Mouse (Mus musculus): Measurements from ENCODE around the gene Dennd2a.

The Dennd2a gene

DNA sequence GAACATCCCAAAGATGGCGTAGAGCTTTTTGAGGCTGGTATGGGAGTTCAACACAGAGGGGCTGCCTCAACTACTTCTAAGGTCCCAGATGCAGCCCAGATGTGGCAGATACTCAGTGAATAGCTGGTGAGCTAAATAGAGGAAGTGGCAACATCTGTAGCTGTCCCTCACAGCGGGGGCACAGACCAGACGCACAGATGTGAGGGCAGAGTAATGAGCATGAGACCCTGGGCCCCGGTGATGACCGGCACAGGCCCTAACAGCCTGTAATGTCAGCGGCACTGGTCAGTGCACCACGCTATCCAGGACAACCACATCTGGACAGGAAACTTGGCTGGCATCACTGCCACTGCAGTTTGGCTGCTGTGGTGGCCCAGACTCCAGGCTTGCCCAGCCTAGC, 54.2 kb downstream of the Dennd2a start:
- no peak for DNase-seq

- peak; percentile 30 for DNase-seq
Observed at GRCm38 (mm10) chr6:39497165-39497564, 60.5 kb downstream of the Dennd2a start.

DNA sequence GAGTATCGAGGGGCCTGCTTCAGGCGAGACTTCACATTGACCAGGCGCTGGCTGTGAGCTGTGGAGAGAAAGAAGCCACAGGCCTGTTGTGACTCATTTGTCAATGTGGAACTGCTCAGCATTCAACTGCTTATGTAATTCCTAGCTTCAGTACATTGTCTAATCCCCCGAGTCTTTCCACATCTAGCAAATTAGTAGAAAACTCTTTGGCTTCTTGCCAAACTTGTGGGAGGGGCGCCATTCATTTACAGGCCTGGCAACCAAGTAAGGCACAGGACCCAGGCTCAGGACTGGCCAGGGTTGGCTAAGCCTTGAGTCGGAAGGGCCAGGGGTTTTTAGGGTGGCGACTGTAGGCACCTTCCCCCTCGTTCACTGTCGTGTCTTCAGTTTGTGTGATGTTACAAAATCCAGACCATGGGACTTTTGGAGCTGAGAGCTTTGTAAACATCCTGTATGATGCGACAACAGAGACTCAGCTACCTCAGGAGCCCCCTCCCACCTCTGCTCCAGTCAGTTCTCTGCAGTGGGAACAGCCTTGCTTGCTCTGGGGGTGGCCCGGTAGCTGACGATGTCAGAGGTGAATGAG, 64.4 kb downstream of the Dennd2a start:
- peak; percentile 78 for DNase-seq

DNA sequence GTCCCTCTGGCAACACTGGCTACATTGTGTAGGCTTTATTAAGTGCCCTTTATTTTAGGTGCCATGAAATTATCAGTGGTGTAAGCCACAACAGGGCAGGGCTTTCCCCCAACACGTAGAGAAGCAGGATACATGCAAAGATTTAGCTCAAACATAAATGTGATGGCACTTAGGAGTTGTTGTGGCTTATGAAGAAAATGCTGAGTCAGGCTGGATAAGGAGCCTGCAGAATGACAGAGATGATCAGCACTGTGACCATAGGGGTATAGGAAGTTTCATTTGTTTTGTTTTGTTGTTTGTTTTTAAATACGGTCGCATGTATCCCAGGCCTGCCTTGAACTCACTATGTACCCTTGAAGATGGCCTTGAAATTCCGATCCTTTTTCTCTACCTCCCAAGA, 65.5 kb downstream of the Dennd2a start:
- no peak for DNase-seq

DNA sequence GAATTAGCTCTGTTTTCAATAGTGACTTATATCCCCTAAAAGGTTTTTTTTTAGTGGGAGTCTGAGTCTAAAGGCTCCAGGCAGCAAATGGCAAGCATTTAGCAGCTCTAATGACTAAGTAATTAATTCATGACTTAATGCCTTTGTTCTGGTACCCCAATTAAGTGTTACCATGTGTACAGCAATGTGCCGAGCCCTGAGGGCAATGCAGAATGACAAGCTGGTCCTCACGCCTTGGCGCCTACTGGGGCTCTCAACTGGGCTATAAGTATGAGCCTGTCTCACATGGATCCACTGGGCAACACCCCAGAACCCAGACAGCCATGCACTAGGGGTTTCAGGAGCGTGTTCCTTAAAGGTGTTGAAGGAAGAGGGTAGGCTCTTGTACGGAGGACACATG, 66.5 kb downstream of the Dennd2a start:
- DNase-seq: no peak

GRCm38 (mm10) chr6:39488292-39488691, 69.4 kb downstream of the Dennd2a start:
- DNase-seq: peak; percentile 71

- DNase-seq: no peak
Observed at GRCm38 (mm10) chr6:39483656-39484055, 74.0 kb downstream of the Dennd2a start.

DNA sequence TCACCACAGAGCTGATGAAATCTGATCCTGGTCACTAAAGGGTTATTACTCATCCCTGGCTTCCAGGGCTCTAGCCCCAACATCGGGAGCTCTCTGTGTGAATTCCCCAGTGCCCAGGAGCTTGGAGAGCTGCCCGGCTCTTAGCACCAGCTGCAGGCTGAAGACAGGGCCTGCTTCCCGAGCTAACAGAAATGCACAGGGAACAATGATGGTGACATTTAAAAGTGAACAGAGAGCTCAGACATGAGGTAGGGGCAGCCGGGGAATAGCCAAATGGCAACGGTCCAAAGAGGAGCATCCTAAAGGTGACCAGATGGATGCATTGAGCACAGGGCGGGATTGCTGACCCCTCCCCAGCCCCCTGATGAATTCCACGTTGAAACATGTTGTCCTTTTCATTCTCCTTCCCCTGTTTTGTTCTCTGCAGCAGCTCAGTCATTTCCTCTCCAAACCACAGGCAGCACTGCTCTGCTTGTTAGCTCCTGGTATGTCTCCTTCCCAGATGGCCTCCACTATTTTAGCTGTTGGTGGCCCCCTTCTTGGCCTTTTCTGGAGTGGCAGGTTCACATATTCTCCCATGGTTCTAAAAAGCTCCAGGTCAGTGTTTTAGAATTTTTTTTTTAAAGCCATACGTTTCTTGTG, 79.0 kb downstream of the Dennd2a start:
- DNase-seq: peak; percentile 57

DNA sequence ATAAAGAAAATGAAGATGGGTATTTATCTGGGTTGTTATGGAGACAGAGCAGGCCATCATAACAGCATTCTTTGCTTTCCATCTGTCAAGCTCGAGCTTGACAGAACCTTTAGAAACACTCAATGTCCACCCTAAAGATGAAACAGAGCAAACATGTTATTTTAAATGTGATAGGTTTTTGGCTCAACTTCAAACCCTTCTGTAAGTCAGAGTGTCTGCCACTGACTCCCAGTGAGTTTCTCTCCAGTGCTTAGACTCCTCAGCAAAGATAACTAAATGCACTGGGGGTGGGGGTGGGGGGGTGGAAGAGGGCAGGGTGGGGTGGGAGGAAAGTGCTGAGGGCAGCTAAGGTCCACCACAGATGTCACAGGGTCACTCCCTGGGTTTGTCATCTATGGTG, 81.0 kb downstream of the Dennd2a start:
- no peak for DNase-seq

DNA sequence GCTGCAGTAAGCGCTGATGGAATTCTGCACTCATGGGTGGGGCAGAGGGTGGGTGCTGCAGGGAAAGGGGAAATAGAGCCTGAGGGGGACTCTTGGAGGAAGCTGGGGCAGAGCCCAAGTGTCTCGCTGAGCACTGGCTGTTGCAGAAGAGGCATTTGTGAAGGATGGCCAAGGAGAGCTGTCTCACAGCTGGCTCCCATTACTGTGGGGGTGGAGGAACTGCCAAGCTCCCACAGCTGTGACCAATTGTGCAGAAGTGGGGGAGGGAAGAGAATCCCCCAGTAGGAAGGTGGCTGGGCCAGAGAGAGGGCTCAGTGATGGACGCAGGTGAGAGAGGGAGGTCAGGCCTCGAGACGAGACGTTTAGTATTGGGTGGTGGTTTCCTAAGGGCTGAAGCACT, 83.2 kb downstream of the Dennd2a start:
- no peak for DNase-seq

- no peak for DNase-seq
Observed at GRCm38 (mm10) chr6:39472837-39473236, 84.8 kb downstream of the Dennd2a start.

DNA sequence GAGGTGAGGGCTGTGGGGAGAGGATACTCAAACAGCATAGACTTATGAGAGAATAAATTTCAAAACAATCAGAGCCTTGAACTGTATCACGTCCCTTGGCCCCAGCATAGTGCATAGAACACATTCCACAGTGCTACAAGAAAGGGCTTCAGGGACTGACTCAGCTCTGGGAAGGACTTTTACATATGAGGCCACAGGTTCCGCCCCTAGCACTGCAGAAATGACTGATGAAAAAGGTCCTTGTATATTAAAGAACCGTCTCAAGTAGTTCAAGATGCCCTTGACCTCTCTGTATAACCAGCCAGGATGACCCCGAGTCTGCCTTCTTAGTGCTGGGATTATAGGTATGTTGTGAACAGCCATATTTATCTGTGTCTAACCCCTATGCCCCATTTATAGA, 85.4 kb downstream of the Dennd2a start:
- DNase-seq: no peak

- peak; percentile 89 for DNase-seq
Observed at GRCm38 (mm10) chr6:39470076-39470475, 87.6 kb downstream of the Dennd2a start.

DNA sequence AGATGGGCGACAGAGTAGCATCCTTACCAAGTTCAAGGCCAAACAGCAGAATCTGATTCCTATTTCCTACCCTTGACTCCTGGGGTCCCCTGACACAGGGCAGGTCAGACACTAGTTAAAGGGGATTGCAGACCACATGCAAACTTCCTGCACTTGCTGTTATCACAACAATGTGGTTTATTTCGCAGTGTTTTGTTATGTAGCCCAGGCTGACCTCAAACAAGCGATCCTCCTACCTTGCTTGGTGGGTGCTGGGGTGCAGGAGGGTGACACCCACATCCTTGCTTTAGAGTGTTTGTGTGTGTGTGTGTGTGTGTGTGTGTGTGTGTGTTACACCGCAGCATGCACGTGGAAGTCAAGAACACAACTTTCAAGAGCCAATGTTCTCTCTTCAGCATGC, 88.2 kb downstream of the Dennd2a start:
- no peak for DNase-seq

GRCm38 (mm10) chr6:39462621-39463538, 94.8 kb downstream of the Dennd2a start:
- DNase-seq: peak; percentile 87

DNA sequence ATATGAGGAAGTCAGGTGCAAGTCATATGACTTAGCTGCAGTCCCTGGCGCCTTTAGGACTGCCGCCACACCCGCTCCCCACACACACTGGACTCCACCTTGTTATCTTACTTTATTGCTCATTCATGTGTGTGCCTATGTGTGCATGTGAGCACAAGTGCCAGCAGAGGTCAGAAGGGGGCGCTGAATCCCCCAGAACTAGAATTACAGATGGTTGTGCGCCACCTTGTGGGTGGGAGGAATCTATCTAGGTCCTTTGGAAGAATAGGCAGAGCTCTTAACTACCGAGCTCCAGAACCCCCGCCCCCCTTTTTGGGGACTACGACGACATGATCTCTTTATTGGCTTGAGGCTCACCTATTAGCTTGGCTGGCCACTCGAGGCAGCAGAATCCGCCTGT, 97.6 kb downstream of the Dennd2a start:
- no peak for DNase-seq

DNA sequence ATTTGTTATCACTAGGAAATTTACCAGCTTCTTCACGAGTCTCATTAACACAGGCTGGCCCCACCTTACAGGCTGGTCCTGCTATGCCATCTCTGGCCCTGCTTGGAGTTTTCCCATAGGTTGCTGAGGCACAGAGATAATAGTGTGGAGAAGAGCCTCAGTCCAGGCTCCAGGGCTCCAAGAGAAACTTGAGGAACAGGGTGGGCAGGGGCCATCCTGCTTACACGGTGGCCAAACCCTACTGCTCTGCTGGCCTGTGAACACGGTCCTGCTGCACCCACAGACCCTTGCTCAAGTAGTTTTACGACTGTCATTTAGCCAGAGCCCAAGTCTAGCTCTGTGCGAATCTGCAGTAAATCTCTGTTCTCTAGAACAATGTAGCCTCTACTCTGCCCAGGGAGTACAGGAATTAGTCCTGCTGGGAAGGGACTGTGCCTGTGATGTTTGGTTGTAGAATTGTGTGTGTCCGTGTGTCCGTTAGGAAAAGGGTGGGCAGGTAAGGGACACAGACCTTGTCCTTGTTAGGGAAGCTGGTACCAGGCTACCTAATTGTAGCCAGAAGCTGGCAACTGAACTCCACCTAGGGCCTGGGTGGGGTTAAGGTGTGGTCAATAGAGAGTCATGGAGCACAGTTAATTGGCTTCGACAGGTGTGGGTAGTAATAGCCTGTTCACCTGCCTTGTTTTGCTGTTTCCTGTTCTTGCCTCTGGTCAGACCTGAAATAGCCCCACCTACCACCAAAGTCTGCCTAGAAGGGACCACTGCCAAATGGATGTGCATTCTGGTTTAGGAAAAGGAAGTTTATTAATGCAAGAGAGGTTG, 102.1 kb downstream of the Dennd2a start:
- DNase-seq: no peak

GRCm38 (mm10) chr6:39454616-39455015, 103.1 kb downstream of the Dennd2a start:
- DNase-seq: no peak

GRCm38 (mm10) chr6:39453564-39453963, 104.1 kb downstream of the Dennd2a start:
- DNase-seq: no peak

GRCm38 (mm10) chr6:39451033-39451432, 106.6 kb downstream of the Dennd2a start:
- no peak for DNase-seq

GRCm38 (mm10) chr6:39450580-39450979, 107.1 kb downstream of the Dennd2a start:
- no peak for DNase-seq

DNA sequence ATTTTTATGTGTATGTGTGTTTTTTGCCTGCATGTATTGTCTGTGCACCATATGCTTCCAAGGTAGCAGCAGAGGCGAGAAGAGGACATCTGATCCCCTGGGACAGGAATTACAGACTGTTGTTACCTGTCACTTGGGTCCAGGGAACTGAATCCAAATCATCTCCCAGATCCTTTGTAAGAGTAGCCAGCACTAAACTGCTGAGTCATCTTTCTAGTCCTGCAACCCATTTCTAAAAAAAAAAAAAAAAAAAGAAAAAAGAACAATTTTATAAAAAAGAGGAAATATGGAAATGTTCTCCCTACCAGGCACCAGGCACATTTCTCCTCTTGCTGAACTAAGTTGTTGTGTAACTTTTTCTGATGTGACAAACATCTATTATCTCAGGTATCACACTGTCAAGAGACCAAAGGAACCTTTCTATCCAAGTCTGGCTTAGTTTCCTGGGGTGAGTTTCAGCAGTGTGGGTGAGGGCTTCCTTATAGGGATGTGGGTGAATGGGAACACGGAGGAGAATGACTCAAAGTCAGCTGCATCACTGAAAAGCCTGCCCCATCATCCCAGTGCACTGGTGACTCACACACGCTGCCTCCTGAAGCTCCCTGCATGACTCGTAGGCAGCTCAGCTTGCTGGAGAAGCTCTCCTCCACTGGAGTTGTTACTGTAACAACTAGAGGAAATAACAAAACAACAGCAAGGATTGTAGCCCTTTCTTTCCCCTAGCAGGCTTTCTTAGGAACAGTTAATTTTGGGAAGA, 110.1 kb downstream of the Dennd2a start:
- peak; percentile 85 for DNase-seq
